Mouse (Mus musculus) hindbrain, embryonic 13.5 days (tissue): ENCODE results near the gene Ppil1. TPM values are rescaled to one million over a fixed set of nuclear protein-coding genes. Genes with fewer than 3 reads are reported as not detected.
A peak's percentile ranks its signal among the peaks of the same experiment; 100 is the strongest.

ENCODE experiments used
- ATAC-seq: fragments of 200-750 bp; cut with Nextera tagmentation; 2 replicates; pipeline ENCODE4 v1.8.0; 2017; ENCODE audit warnings: moderate TSS enrichment; ENCODE audit not compliant: low FRiP score
- H3K27ac ChIP-seq: fragments of 300-500 bp; sonication (generic); 2 replicates; pipeline ENCODE4 v1.5.1; 2015; ENCODE audit warnings: inconsistent platforms, mild to moderate bottlenecking, moderate library complexity
- H3K27me3 ChIP-seq: fragments of 300-500 bp; sonication (generic); 2 replicates; pipeline ENCODE4 v1.6.1; 2015; ENCODE audit warnings: mild to moderate bottlenecking, inconsistent platforms
- H3K36me3 ChIP-seq: fragments of 300-500 bp; sonication (generic); 2 replicates; pipeline ENCODE4 v1.6.1; 2015; ENCODE audit warnings: mild to moderate bottlenecking, inconsistent platforms
- H3K4me1 ChIP-seq: fragments of 300-500 bp; sonication (generic); replicated peaks from 2 replicates; pipeline ENCODE4 v1.6.1; 2015; ENCODE audit warnings: inconsistent platforms
- H3K4me2 ChIP-seq: fragments of 300-500 bp; sonication (generic); 2 replicates; pipeline ENCODE4 v1.6.1; 2015; ENCODE audit warnings: inconsistent platforms, mild to moderate bottlenecking, moderate library complexity
- H3K4me3 ChIP-seq: fragments of 300-500 bp; sonication (generic); 2 replicates; pipeline ENCODE4 v1.5.1; 2015; ENCODE audit warnings: mild to moderate bottlenecking, inconsistent platforms
- H3K9ac ChIP-seq: fragments of 300-500 bp; sonication (generic); 2 replicates; pipeline ENCODE4 v1.6.1; 2015; ENCODE audit warnings: mild to moderate bottlenecking, inconsistent platforms
- H3K9me3 ChIP-seq: fragments of 300-500 bp; sonication (generic); 2 replicates; pipeline ENCODE4 v1.6.1; 2016; ENCODE audit warnings: inconsistent platforms
- WGBS: fragments of 180-500 bp; shearing (Covaris S2); methylation state at CpG from one replicate; pipeline ENCODE4 v1.1.7; 2015; 5-methylcytosine and 5-hydroxymethylcytosine counted together
- polyA plus RNA-seq: library from polyadenylated mRNA; unstranded; fragments of >200 nt; fragmentation: Nextera tagmentation; extraction: Ambion mirVana; gene quantifications from 2 replicates; pipeline ENCODE4 v1.2.1, GENCODE M21; 2015

Ppil1 gene
- polyA plus RNA-seq = 106 and 114 TPM in 2 replicates

GRCm38 (mm10) chr17:29263840-29264633, at the start of gene Ppil1:
Ppil1 (minus strand) TSS chr17:29264186.
- Histone ChIP-seq H3K4me1 (peaks cover 51% of the 10 kb centered on the region), H3K4me3 (peak within 1 kb of the TSS; percentile 74), H3K27me3 (no peaks in the 10 kb centered on the region), H3K36me3 (peaks cover 14% of the 10 kb centered on the region), H3K27ac (peak within 1 kb of the TSS; percentile 95), H3K9me3 (no peaks in the 10 kb centered on the region), H3K4me2 (peak within 1 kb of the TSS; percentile 72), H3K9ac (peak within 1 kb of the TSS; percentile 79)
- peak; percentile 70 for ATAC-seq
- 8% methylated on average over 38 of the region's 38 CpGs for WGBS

GRCm38 (mm10) chr17:29313300-29313699, 49.3 kb upstream of the Ppil1 start:
- no peak overlapping the region for H3K27ac ChIP-seq
- no peak for ATAC-seq
- no peak overlapping the region for H3K9ac ChIP-seq
- no peaks in the 10 kb centered on the region for H3K36me3 ChIP-seq
- H3K9me3 ChIP-seq = no peaks in the 10 kb centered on the region
- no peak overlapping the region for H3K4me2 ChIP-seq
- peaks cover 3% of the 10 kb centered on the region; the same call in 1 of the 2 replicates for H3K4me1 ChIP-seq
- H3K27me3 ChIP-seq = no peaks in the 10 kb centered on the region
- H3K4me3 ChIP-seq = no peak overlapping the region

DNA sequence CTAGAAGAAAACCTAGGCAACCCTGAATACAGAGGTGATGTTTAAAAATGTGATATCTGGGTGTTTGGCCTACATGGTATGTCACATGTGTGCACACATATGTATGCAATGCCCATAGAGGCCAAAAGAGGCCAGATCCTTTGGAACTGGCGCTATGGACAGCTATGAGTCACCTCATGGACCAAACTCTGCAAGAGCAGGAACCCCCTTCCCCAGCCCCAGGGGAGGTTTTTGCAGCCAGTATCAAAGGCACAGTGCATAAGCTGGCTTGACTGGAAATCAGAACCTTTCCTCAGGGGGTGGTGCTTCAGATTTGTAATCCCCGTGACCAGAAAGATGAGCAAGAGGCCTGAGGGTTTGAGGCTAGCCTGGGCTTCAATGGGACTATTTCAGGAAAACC, 48.1 kb upstream of the Ppil1 start:
- Histone ChIP-seq H3K4me3 (no peak overlapping the region), H3K9me3 (no peaks in the 10 kb centered on the region), H3K27ac (no peak overlapping the region), H3K9ac (no peak overlapping the region), H3K36me3 (no peaks in the 10 kb centered on the region), H3K4me1 (peaks cover 3% of the 10 kb centered on the region; the same call in 1 of the 2 replicates), H3K4me2 (no peak overlapping the region), H3K27me3 (no peaks in the 10 kb centered on the region)
- no peak for ATAC-seq
- 92% methylated on average over 2 of the region's 2 CpGs for WGBS

DNA sequence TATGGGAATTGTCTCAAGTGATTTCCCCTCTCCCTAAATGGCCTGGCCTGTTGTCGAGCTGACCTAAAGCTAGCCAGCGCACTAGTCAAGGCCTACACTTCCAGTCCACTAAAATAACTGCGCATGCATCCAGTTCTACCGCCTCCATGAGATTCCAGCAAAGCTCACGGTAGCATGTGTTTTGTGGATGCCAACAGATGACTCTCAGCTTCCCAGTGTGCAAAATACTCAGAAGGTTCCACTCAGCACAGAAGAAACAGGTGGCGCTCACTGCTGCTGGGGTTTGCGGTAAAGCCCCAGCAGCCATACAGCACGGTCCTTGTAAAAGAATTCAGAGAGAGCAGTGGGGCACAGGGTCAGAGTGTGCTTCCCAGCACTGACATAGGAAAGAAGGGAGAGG, 47.6 kb upstream of the Ppil1 start:
- 88% methylated on average over 8 of the region's 8 CpGs for WGBS
- Histone ChIP-seq H3K27me3 (no peaks in the 10 kb centered on the region), H3K9me3 (no peaks in the 10 kb centered on the region), H3K4me3 (no peak overlapping the region), H3K9ac (no peak overlapping the region), H3K4me2 (no peak overlapping the region), H3K27ac (no peak overlapping the region), H3K36me3 (no peaks in the 10 kb centered on the region), H3K4me1 (peaks cover 3% of the 10 kb centered on the region; the same call in 1 of the 2 replicates)
- ATAC-seq = no peak

DNA sequence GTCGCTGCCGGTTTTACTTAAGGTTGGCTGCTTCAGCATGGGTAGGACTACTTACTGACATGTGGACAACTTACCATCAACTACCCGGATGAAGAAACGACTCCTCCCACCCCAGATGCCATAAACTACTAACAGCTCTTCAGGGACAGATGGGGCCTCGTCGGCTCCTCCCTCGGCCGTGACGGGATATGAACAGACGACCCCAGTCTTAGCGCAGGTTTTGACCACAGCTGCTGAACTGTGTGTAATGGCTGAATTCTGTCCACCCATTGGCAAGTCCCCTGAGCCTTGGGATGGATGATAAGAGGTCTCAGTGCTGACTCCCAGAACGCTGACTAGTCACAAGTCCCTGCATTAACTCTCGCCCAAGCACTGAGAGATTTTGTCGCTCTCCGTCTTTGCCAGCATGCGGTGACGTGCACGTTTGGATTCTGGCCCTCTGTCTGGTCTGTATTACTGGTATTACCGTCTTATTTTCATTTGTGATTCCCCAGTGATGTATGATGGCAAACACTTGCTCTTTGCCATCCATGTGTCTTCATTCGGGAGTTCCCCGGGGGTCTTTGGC, 46.2 kb upstream of the Ppil1 start:
- H3K4me3 ChIP-seq = no peak overlapping the region
- no peaks in the 10 kb centered on the region for H3K27me3 ChIP-seq
- 67% methylated on average over 21 of the region's 21 CpGs for WGBS
- H3K9me3 ChIP-seq = no peaks in the 10 kb centered on the region
- no peaks in the 10 kb centered on the region for H3K36me3 ChIP-seq
- H3K4me1 ChIP-seq = peaks cover 8% of the 10 kb centered on the region
- no peak overlapping the region for H3K27ac ChIP-seq
- no peak overlapping the region for H3K9ac ChIP-seq
- H3K4me2 ChIP-seq = no peak overlapping the region
- ATAC-seq = no peak

DNA sequence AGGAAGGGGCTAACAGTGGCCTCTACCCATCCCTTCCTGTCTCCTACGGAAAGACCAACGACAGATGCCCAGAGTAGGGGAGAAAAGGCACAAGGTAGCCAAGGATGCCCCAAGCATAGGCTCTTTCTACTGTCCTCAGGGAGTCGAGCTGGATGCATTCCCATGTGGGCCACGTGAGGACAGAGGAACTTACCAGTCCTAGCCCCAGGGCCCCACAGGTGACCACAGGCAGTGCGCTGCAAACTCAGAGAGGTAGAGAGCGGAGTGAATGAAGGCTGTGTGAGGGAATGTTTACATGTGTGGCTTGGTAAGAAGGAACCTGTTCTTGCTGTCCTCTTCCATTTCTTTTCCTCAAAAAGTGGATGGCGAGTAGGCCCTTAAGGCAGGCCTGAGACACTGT, 41.9 kb upstream of the Ppil1 start:
- ATAC-seq = no peak
- H3K9me3 ChIP-seq = no peaks in the 10 kb centered on the region
- 62% methylated on average over 7 of the region's 7 CpGs for WGBS
- H3K27ac ChIP-seq = no peak overlapping the region
- H3K36me3 ChIP-seq = peaks cover 18% of the 10 kb centered on the region
- H3K27me3 ChIP-seq = no peaks in the 10 kb centered on the region
- H3K9ac ChIP-seq = 0 out of 2 replicates have a peak overlapping the region, but pooled peaks have one; percentile 1
- no peak overlapping the region for H3K4me3 ChIP-seq
- no peak overlapping the region for H3K4me2 ChIP-seq
- H3K4me1 ChIP-seq = peaks cover 13% of the 10 kb centered on the region

DNA sequence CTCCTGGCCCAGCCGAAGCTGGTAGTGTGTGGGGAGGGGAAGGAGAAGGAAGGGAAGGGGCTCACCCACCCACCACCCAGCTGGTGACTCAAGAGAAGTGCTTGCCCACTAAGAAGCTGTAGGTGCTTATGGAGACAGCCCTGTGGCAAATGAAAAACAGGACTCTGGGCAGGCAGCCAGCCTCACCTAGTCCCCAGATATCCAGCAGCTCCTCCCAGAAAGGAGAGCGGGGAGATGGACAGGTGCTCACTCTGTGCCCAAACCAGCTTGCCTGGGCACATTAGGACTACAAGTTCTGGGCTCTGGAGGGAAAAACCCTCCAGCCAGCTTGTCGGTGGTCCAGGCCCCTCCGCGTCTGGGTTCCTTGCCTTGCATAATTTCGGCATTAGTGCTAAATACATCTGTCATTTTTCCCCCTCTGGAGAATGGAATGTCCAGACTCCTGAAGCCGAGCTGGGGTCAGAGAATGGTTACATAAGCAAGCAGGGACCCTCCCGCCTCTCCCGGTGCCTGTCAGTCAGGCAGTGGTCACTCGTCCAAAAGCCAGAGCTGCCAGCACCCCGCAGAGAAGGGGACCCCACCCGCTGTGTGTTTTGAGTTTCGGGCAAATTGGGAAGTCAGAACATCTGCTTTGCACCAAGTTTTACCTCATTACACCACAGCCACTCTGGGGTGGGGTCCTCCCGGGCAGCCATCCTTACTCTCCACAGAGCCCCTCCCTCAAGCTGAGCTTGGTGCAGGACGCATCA, 41.2 kb upstream of the Ppil1 start:
- Histone ChIP-seq H3K27me3 (no peaks in the 10 kb centered on the region), H3K9ac (0 out of 2 replicates have a peak overlapping the region, but pooled peaks have one; percentile 1), H3K27ac (no peak overlapping the region; the same call in 1 of the 2 replicates), H3K4me3 (no peak overlapping the region), H3K36me3 (peaks cover 25% of the 10 kb centered on the region), H3K4me1 (peaks cover 13% of the 10 kb centered on the region), H3K9me3 (no peaks in the 10 kb centered on the region), H3K4me2 (no peak overlapping the region)
- no peak for ATAC-seq
- 29% methylated on average over 15 of the region's 15 CpGs for WGBS

- no peak overlapping the region; the same call in 1 of the 2 replicates for H3K27ac ChIP-seq
Observed at GRCm38 (mm10) chr17:29304376-29305057, 40.5 kb upstream of the Ppil1 start.

DNA sequence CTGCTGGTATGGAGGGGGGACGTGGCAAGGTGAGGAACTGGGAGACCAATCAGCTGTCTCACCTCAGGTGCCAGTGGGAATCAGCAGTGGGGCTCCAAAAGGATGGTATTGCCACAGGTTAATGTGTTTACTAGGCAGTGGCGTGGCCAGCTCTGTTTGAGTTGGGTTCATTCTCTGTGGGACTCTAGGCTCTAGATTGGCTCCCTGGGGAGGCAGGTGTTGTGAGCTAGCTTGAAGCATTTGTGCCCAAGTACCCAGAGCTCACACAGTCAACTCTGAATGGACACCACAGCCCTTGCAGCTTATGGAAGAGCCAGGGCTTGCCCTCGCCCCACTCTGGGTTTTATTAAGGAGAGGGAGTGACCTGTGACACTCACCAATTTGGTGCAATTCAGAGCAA, 39.9 kb upstream of the Ppil1 start:
- WGBS = 85% methylated on average over 3 of the region's 3 CpGs
- H3K4me3 ChIP-seq = no peak overlapping the region
- H3K9ac ChIP-seq = no peak overlapping the region
- no peaks in the 10 kb centered on the region for H3K27me3 ChIP-seq
- no peak overlapping the region for H3K4me2 ChIP-seq
- H3K36me3 ChIP-seq = peaks cover 39% of the 10 kb centered on the region
- peaks cover 13% of the 10 kb centered on the region for H3K4me1 ChIP-seq
- ATAC-seq = no peak
- no peak overlapping the region for H3K27ac ChIP-seq
- no peaks in the 10 kb centered on the region for H3K9me3 ChIP-seq

More at GRCm38 (mm10) chr17:29304376-29305057, 40.5 kb upstream of the Ppil1 start:
- Histone ChIP-seq H3K4me3 (no peak overlapping the region), H3K9me3 (no peaks in the 10 kb centered on the region), H3K36me3 (peaks cover 32% of the 10 kb centered on the region), H3K4me2 (no peak overlapping the region), H3K27me3 (no peaks in the 10 kb centered on the region), H3K9ac (no peak overlapping the region), H3K4me1 (peaks cover 13% of the 10 kb centered on the region)
- WGBS = 68% methylated on average over 13 of the region's 13 CpGs
- ATAC-seq = no peak

GRCm38 (mm10) chr17:29303087-29303486, 39.1 kb upstream of the Ppil1 start:
- Histone ChIP-seq H3K9me3 (no peaks in the 10 kb centered on the region), H3K4me2 (no peak overlapping the region)
- 44% methylated on average over 3 of the region's 3 CpGs for WGBS

GRCm38 (mm10) chr17:29302149-29302548, 38.2 kb upstream of the Ppil1 start:
- no peak for ATAC-seq
- 77% methylated on average over 5 of the region's 5 CpGs for WGBS
- H3K9me3 ChIP-seq = no peaks in the 10 kb centered on the region
- H3K9ac ChIP-seq = no peak overlapping the region
- H3K27ac ChIP-seq = no peak overlapping the region
- H3K4me3 ChIP-seq = no peak overlapping the region
- H3K27me3 ChIP-seq = no peaks in the 10 kb centered on the region
- no peak overlapping the region for H3K4me2 ChIP-seq
- peaks cover 54% of the 10 kb centered on the region for H3K36me3 ChIP-seq
- peaks cover 13% of the 10 kb centered on the region for H3K4me1 ChIP-seq

More at GRCm38 (mm10) chr17:29303087-29303486, 39.1 kb upstream of the Ppil1 start:
- Histone ChIP-seq H3K9ac (0 out of 2 replicates have a peak overlapping the region, but pooled peaks have one; percentile 20), H3K36me3 (peaks cover 45% of the 10 kb centered on the region), H3K4me1 (peaks cover 13% of the 10 kb centered on the region), H3K27me3 (no peaks in the 10 kb centered on the region), H3K27ac (0 out of 2 replicates have a peak overlapping the region, but pooled peaks have one; percentile 1), H3K4me3 (no peak overlapping the region)
- no peak for ATAC-seq

GRCm38 (mm10) chr17:29301421-29301820, 37.4 kb upstream of the Ppil1 start:
- no peak for ATAC-seq
- H3K9me3 ChIP-seq = no peaks in the 10 kb centered on the region
- peaks cover 61% of the 10 kb centered on the region for H3K36me3 ChIP-seq
- H3K4me2 ChIP-seq = no peak overlapping the region
- H3K9ac ChIP-seq = no peak overlapping the region
- no peak overlapping the region for H3K4me3 ChIP-seq
- no peak overlapping the region for H3K27ac ChIP-seq
- H3K4me1 ChIP-seq = peaks cover 13% of the 10 kb centered on the region
- H3K27me3 ChIP-seq = no peaks in the 10 kb centered on the region
- WGBS = 94% methylated on average over 6 of the region's 6 CpGs
